17 mouse cellular contexts compared by ENCODE assay signal in the genomic region with DNA sequence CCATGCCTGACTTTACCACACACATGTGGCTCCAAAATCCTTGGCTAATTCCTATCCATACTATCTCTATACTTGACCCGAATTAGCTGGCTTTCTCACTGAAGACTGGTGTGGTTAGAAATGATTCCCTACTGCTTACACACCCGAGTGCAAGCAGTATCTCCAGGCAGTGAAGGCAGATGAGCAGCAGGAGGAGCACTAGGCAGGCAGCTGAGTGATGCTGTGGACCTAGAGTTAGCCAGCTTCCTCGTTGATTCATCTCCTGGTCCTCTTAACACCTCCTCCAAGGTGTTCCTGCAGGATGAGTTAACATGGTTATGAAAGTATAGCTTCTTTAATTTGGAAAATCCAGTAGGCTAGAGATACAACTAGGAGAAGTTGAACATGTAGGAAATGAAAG.
"Had no signal": no experiment of that assay in that cellular context is flagged by ENCODE, and none has a peak within 500 bp of the region (broad histone marks: within the 10 kb centered on the region; RNA-seq: fewer than 3 reads in every experiment).

No protein-coding gene starts in this region.

- H3K4me3 ChIP-seq: layer of hippocampus, adult 2 months; limb, embryonic 10.5 days; midbrain, embryonic 10.5 days; myocyte; neural tube, embryonic 15.5 days; stomach, embryonic 15.5 days had no signal

- H3K27ac ChIP-seq: layer of hippocampus, adult 2 months; limb, embryonic 10.5 days; liver, embryonic 14.5 days; macrophage; midbrain, embryonic 10.5 days; neural tube, embryonic 15.5 days; stomach, embryonic 15.5 days had no signal

- H3K4me1 ChIP-seq: limb, embryonic 10.5 days; midbrain, embryonic 10.5 days; neural tube, embryonic 15.5 days; stomach, embryonic 15.5 days had no signal

- H3K9me3 ChIP-seq: limb, embryonic 10.5 days; midbrain, embryonic 10.5 days; neural tube, embryonic 15.5 days; stomach, embryonic 15.5 days had no signal

- DNase-seq: kidney, adult 18-20 months; kidney, postnatal 10 days; kidney, postnatal 4 days; lung, embryonic 14.5 days; lung, postnatal 10 days; midbrain, embryonic 14.5 days; right cerebral cortex, postnatal 4 days; spleen, adult 18-20 months; thymus, postnatal 4 days had no signal

- H3K9ac ChIP-seq: liver, embryonic 14.5 days; lung, embryonic 14.5 days; neural tube, embryonic 15.5 days; stomach, embryonic 15.5 days had no signal

- H3K4me2 ChIP-seq: lung, embryonic 14.5 days; neural tube, embryonic 15.5 days; stomach, embryonic 15.5 days had no signal

- H3K27me3 ChIP-seq: neural tube, embryonic 15.5 days; stomach, embryonic 15.5 days had no signal
